Mouse (Mus musculus) left cerebral cortex, adult 8-10 months (tissue): ENCODE measurements at regions not wholly inside any gene's neighbourhood (a gene's known extent, or its start where the extent isn't known, plus 50 kb on each side); places are given as distances from the start of the nearest gene placed in this dataset.

ENCODE experiments used
- DNase-seq, 2 experiments: peaks; one replicate each; pipeline ENCODE4 v3.0.0; 2022; ENCODE audit warnings: low spot score in 2 of 2

DNA sequence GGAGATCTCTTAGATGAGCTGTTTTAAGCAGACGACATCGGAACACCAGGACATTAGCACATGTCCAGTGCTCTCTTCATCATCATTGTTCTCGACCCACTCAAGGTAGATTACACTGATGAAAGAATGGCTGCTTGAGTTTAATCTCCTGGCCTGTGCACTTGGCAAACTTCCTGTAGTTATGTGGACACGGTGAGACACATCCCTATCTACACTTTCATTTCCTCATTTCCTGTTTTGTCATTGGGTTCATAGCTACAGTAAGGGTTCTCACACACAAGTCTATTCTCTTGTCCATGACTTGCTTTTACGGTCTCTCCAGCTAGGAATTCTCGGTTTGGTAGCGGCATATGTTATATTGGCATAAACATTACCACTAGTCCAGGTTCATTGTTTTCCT is 190.5 kb downstream of the Pdgfra start:
- no peak for DNase-seq

DNA sequence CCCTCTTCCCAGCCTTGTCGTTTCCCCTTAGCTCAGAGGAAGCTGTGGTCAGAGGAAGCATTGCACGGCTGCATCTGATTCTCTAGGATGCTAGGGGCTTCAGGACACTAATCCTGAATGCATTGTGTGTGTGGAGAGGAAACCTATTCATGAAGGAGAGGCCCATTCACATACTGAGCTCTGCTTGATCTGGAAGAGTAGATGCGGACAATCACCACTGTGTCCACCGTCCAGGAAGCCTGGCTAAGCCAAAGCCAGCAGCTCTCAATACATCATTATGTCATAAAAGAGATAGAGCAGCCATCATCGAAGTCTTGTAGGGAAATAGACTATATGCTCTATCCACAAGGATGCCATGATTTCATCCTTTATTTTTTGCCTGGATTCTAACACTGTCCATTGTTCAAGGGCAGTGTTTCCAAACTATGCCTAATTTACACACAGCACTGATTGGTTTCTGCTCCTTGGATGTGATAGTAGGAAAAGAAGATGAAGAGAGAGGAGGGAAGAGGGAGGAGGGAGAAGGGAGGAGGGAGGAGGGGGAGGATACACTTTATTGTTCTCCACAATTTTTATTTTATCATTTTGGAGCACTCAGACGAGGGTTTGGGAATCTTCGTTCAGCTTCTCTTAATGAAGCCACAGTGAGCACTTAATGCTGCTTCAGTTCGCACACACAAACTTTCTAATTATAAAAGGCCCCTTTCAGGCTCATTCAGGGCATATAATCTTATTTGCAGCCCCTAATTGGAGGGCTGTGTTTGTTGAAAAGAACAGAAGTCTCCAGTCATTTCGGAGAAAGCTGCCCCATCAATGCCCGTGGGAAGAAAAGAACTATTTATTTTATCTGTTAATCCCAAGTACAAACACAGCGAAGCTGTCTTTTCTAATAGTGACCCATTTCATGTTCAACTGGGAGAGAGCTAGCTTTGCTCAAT is 195.0 kb downstream of the Pdgfra start:
- no peak for DNase-seq

DNA sequence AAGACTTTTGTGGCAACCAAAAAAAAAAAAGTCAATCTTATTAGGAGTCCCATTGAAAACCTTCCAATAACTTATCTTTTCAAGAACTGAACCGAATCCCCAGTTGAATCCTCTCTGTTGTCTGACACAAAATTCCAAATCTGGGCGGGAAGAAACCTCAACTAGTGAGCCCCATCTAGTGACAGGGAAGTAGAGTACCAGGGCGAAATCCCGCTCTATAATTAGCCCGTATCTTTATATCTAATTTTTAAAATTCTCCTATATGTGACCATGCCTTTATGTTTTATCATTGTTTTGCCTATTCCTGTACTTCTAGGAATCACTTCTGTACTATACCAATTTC is 195.7 kb downstream of the Pdgfra start:
- DNase-seq: no peak

DNA sequence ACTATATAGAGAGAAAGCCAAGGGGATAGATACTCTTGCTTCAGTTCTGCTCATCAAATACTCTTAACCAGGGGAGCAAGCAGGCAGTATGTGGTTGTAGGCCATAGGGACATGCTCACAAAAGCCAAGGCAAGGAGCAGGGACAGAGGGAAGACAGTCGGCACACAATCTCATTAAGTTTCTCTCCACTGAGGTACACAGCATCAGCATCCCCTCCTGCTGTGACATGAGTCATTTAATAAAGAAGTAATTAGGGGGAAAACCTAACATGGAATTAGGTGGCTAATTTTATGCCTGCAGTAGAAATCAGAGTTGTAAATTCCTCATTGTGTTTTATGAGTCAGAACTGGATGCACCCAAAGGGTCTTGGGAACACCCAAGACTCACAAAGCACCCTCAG is 203.2 kb downstream of the Pdgfra start:
- DNase-seq: no peak

DNA sequence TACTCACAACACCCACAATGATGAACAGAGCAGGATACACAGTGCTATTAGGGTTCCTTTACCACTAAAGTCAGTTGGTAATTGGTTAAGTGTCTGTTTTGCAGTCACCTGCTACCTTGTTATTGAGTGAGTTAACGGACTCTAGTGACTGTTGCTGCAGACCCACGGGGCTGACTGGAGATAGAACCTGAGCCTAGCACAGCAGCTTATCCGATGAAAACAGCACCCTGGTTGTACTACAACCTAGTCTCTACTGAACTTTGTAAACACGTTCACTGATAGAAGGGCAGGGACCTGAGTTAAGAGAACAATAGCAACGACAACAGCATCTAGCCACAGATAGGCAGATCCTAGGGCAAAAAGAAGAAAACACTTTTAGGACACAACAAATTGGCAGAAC is 206.8 kb downstream of the Pdgfra start:
- no peak for DNase-seq

DNA sequence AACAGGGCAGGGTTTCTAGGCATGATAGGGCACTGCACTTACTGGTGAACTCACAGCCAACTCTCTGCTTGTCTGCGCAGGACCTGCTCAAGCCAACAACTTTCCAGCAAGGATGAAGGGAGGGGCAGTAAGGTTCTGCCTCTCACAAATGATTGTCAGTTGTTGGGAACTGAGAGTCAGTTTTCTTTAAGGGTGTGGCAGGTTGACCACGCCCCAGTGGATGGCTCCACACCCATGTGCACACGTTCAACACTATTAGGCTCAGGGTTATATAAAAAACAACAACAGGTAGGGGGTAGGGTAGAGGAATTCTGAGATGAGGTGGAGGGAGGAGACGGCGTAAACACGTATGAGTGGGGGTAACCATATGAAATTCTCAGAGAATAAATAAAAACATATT is 210.9 kb upstream of the Kit start:
- DNase-seq: no peak

DNA sequence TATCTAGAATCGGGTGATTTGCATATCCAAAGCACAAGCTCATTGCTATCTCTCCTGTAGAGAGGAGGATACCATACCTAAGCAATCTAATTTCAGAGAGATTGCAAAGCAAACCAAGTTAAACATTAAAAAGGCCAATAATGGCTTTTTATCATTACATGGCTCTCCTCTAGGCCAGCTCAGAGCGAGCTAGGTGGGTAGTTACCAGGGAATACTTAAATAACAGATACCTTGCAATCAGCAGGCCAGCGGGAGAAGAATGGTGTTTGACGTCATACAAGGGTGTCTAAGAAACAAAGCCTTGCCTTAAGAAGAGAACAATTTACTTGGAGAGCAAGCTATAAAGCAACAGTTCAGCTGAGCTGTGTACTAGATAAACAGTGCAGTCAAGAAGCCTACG is 207.4 kb upstream of the Kit start:
- no peak for DNase-seq

DNA sequence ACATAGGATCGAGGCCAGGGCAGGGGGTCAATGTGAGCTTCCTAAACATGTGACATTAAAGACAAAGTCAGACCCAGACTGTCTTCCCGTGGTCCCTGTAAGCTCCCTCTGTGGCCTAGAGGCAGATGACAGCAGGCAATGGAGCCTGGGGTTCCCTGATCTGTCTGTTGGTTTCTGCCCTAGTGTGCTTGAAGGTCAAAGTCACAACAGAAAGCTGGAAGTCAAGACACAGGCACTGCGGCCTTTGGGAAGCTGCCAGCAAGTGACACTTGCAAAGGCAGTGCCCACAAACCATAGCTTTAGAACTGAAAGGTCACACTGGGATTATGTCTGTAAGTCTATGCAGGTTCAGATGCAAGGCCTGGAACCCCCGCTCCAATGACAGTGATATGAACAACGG is 206.0 kb upstream of the Kit start:
- DNase-seq: no peak

DNA sequence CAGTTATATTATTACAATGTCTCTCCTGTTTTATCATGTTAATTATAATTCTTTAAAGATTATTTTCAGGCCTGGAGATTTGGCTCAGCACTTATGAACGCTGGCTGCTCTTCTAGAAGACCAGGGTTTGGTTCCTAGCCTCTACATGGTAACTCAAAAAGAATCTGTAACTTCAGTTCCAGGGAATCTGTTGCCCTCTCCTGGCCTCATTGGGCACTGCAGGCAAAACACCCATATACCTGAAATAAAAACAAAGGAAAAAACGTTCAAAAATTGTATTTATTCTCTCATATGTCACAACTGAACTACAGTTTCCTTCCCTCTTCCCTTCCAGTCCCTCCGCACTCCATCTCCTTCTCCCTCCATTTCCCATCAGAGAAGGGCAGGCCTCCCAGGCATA is 201.9 kb upstream of the Kit start:
- DNase-seq: no peak

DNA sequence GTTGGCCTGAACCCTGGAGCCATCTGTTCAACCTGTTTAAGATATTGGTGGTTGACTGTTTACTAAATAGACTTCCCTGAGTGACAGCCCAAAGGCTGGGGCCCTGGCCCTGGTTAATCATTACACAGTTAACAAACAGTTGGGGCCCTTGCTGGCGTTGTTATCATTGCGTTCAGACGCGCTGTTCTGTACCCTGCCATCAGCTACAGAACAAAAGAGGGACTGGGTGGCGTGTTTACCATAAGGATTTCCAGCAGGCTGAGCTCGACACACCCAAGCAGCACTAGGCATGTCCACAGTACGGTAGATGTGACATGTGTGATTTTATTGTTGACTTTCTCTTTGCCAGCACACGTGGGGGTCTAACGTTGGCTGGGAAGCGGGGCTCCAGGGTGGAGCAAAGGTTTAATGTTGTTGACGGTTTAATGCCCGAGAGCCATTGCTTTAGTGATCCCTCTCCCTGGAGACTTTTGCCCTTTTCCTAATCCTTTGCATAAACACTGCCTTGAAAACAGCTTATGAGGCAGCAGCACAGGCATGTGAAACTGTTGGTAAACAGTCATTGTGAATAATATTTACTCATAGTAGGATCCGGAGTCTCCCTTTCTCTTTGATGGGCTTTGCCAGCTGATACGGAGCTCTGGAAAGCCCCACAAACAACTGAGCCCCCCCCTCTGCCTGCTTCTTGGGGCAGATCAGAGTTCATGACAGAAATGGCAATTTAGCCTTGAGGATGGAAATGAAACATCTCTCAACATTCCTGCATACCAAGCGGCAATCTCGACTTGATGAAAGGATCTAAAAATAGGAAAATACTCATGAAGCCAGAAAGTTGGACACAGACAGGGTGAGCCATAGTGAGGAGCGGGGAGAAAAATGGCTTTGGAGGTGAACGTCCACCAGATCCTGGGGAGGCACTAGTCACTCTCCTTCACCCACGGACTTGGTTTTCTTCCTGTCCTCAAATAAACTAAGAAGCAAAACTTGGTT is 197.1 kb upstream of the Kit start:
- no peak for DNase-seq

DNA sequence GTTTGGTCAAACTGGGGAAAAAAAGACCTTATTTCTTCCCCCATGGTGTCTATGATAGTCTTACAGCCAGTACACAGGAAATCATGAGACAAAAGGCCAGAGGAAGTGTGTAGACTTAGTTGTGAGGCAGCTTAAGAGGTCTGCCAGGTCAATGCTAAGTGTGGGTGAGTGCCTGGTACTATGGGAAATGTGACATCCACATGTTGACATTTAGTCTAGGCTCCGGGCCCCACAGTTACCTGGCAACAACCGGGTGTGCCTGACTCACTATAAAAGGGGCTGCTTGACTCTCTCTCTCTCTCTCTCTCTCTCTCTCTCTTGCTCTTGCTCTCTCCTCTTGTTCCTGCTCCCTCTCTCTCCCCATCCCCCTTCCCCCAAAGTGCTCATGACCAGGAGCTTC is 196.1 kb upstream of the Kit start:
- DNase-seq: no peak

DNA sequence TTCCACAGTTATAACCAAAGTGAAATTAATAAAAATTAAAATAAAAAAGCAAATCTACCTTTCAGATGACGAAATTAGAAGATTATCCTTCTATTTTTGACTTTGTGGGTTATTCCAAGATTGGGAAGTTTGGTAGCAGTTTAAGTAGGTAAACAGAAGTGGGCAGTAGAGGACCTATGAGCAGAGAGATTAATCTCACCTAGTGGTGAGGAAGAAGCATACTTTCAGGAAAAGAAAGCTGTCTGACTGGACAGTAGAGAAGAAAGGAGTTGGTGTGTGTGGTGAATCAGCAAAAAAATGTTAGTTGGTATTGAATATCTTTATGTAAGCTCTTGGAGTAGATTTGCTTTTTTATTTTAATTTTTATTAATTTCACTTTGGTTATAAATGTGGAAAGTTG is 194.4 kb upstream of the Kit start:
- no peak for DNase-seq

DNA sequence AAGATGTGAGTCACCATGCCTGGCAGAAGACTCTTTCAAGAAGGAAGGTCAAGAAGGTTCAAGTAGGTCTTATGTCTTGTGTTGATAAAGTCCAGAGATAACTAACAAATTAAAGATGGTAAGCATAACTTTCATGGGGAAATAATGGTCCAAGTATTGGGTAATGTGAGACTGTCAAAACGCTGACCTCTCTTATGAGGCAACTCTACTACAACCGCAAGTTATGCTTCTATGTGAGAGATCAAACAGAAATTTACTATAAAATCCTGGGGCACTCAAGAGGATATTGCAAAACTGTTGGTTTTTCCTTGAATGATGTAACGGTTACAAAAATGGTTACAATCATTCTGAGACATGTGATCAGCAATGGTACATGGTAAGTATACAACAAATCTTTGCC is 192.6 kb upstream of the Kit start:
- no peak for DNase-seq

DNA sequence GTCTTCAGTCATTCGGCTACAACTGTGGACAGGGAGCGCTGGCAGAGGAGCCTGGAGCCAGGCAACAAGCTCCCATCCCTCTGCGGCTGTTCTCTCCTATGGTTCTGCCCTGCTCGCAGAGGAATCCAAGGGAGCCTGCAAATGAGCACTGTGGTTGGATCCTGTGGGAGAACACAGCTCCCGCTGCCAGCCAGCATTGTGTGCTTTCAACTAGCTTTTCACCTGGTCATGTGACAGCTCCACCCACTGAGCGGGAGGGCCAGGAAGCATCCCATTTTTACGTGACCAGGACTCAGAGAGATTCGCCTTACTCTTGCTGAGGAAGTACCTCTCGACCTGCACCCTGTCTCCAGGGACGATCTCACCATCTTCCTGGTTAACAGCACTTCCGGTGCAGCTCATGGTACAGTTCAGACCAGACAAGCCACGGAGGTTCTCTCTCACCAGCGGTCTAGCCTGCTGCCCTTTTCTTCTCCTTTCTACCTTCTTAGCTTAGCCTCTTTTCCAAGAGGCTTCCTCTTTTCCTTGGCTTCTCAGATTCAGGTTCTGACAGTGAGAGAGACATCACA is 186.7 kb upstream of the Kit start:
- peak in 1 of 2 experiments; percentile 13 for DNase-seq

DNA sequence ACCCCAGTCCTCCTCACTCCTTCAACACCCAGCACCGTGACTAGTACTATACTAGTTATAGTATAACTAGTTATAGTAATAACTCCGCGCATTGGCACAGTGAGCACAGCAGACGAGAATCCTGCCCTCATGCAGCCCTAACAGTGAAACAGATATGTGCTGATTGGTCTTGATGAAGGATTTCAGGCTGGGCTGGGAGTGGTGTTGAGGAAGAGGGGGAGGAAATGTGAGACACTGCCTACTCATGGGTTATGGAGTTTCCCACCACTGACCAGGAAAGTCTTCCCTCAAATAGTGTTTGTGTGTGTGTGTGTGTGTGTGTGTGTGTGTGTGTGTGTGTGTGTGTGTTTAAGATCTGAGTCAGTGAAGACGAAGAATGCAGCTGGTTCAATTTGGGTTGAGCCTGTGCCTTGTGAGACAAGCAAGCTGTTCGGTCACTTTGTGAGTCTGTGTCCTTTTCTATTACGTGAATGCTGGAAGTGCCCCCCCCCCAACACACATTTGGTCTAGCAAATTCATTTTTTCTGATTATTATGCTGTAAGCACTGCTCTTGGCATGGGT is 185.9 kb upstream of the Kit start:
- DNase-seq: no peak

DNA sequence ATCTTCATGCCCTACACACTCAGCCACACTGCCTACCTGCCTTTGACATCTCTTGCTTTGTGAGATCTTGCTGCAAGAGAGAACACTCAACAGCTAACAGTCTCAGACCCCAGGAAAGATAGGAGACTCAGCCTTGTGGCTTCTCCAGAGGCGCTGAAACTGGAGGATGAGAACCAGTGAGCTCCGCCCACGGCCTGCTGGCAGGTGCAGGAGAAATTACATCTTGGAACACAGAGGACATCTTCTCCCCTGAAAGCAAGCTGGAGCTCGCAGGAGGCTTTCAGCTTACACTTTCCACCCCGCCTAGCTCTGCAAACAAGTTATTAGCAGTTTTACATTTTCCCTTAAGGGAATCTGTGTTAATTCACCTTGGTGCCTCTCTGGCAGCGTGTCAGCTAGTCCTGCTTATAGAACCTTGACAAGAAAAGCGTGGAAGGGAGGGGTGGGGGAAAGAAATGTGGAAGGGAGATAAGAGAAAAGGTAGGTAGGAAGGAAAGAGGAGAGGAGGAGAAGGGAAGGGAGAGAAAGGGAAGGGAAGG is 185.2 kb upstream of the Kit start:
- peak in 1 of 2 experiments; percentile 58 for DNase-seq

DNA sequence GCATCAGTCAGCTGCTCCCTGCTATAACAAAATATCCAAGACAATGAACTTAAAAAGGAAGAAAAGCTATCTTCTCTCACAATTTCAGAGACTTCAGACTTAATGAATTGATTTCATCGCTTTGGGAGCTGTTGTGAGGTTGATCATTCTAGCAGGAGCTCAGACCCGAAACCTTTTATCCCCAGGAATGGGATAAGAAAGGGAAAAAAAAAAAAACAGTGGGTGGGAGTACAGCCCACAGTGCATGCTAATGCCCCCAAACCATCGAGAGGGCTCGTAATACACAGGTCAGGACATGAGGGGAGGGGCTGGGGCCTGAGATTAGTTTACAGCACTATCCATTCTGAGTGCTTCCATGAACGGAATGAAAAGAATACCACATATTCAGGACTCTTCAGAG is 175.9 kb upstream of the Kit start:
- DNase-seq: no peak

DNA sequence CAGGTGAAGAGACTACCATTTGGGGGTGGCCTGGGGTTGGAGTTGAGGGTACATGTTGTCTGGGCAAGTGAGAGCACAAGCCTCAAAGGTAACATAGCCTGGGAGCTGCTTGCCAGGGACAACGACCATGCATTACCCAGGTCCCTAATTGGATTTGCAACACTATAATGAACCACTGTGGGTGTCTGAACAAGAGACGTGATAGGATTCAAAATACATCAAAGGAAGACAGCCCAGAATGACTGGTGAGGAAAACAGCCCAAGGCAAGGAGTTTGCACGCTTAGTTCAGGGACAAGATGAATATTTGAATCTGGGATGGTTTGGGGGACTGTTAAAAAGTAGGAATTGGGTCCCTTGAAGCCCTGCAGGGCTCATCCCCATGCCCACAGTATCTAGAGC is 173.0 kb upstream of the Kit start:
- no peak for DNase-seq

DNA sequence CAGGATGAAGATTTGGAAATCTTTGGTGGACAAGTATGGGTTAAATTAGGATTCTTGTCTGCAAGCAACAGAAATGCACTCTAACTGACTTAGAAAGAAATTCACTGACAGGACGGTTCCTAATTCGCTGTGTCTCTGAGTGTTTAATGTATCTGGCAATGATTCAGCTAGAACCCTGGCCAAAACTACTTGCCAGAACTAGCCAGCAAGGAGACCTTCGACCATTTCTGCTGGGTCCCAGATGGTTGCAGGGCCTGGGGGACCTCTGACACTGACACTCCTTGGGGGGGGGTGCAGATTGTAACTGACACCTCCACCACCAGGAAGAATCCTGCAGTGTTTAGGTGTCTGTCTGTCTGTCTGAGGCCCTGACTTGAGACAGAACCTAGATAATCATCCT is 172.1 kb upstream of the Kit start:
- DNase-seq: no peak

DNA sequence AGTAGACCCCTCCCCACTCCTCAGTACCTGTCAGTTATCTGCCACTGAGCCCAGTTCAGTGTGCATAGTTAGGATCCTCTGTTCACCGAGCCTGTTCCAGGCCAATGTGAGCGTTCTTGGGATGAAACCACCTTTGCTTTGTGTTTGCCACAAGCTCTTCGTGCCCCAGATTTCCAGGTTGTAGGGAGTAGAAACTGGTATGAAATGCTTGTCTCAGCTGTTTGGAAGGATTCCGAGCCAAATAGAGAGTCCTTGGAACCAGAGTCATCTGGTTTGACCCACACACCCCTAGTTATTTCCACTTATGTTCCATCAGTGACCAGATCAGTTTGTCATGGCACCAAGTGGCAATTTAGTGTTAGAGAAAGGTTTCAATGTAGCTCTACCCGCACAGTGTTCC is 171.2 kb upstream of the Kit start:
- no peak for DNase-seq

DNA sequence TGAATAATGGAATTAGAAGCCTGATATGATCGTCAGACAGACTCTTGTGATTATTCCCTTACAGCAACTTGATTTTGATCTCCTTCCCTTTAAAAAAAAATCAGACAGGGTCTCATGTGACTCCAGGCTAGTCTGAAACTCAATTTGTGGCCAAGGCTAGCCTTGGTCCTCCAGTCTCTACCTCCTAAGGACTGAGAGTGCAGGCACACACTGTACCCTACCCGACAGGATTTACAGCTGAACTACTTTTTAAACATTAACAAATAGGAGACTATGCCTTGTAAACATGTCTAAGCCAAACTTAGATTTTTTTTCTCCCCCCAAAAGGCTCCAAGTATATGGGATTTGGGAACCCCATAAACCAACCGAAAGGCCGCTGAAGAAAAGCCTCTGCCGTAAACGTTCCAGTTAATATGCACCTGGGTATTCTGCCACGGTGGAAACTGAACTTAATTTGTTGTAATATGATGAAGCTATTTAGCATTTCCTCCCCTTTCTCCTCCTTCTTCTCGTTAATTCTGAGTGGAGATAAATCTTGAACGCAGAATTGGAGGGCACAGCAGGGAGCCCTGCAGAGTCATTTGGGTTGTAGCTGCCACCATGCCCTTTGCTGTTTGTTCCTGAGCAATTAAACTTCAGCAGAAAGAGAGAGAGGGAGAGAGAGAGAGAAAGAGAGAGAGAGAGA is 170.0 kb upstream of the Kit start:
- no peak for DNase-seq
